Mouse (Mus musculus): ENCODE measurements around the gene Vmn1r196.

GRCm38 (mm10) chr13:22324289-22324688, 34.6 kb downstream of the Vmn1r196 start, which contains the start of gene Vmn1r197:
- TF ChIP-seq CTCF (IDR thresholded peaks at IDR 0.05; ENCODE audit: borderline replicate concordance, extremely low read depth, insufficient read depth, insufficient read length) (no peak), POLR2A (IDR thresholded peaks at IDR 0.05; ENCODE audit: borderline replicate concordance, extremely low read depth, insufficient read depth, insufficient read length, poor library complexity, severe bottlenecking) (no peak)
